Mouse (Mus musculus): ENCODE measurements around the gene Snrnp35.

The Snrnp35 gene

GRCm38 (mm10) chr5:124452494-124453228 is 30.3 kb upstream of the Snrnp35 start:
- CTCF ChIA-PET = interaction anchor here in 1 of 4 experiments (0.6 to 0.8 kb wide), 3 partner anchors 18 to 1727 kb away, joined by 3 read pairs; no protein-coding TSS in a partner anchor
- POLR2A ChIA-PET = interaction anchor here in 3 of 4 experiments (0.6 to 2.3 kb wide), 18 partner anchors 8 to 933 kb away, joined by 3 to 12 read pairs (median 3); partner anchors contain the start of genes Kmt5a (in 2 of the 3), Rilpl1 (in 1 of the 3) and Snrnp35 (in 1 of the 3)

DNA sequence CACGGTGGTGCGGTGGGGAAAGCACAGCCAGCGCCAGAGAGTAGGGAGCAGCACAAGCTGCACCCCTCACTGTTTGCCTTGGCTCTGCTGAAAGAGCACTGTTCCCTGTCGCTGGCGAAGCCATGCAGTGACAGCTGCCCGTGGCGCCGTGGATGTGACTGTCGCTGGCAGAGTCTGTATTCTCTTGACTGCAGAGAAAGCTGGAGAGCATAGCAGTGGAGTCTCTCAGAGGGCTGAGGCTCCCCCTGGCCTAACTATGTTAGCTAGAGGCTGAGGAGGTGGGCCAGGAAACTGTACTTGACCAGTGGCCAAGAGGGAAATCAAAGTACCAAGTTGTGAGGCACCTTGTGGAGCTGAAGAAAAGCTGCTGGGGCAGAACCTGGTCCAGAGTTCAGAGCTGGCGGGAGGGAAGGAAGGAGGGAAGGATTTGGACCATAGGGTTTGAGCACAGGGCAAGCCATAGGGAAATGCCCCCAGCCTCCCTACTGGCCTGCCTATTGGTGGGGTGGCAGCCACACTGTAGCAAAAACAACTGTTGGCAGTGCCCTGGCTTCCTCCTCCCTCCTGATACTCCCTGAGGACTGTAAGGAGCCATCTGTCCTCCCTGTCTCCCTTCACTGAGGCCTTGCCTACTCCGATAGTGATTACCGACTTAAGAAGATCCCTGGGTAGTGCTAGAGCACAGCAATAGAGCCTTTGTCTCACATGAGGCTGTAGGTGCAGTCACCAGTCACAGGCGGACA is 29.4 kb upstream of the Snrnp35 start:
- ChIA-PET CTCF (no interaction called here), POLR2A (interaction anchor here in 3 of 4 experiments (0.6 to 2.3 kb wide), 11 partner anchors 8 to 819 kb away, joined by 3 to 12 read pairs (median 5); partner anchors contain the start of gene Kmt5a (in 2 of the 3))

GRCm38 (mm10) chr5:124454082-124454419 is 28.9 kb upstream of the Snrnp35 start:
- POLR2A ChIA-PET = interaction anchor here in 2 of 4 experiments (1.1 to 1.5 kb wide), 2 partner anchors 8 to 12 kb away, joined by 3 to 5 read pairs; no protein-coding TSS in a partner anchor
- CTCF ChIA-PET = no interaction called here

- CTCF ChIA-PET = no interaction called here
- POLR2A ChIA-PET = interaction anchor here in 3 of 4 experiments (0.5 to 1.7 kb wide), 7 partner anchors 9 to 129 kb away, joined by 3 to 8 read pairs (median 4); partner anchors contain the start of genes 2810006K23Rik (in 1 of the 3), Mphosph9 (in 1 of the 3) and Rilpl2 (in 1 of the 3)
Measured at GRCm38 (mm10) chr5:124456762-124457161, 26.2 kb upstream of the Snrnp35 start.

- ChIA-PET POLR2A (interaction anchor here in 3 of 4 experiments (0.8 to 1.9 kb wide), 5 partner anchors 9 to 28 kb away, joined by 3 to 7 read pairs (median 4); partner anchors contain the start of gene Kmt5a (in 1 of the 3)), CTCF (interaction anchor here in 1 of 4 experiments (0.8 kb wide), 1 partner anchor 78 kb away, joined by 3 read pairs; no protein-coding TSS in a partner anchor)
Measured at GRCm38 (mm10) chr5:124460922-124461321, 22.0 kb upstream of the Snrnp35 start.

- CTCF ChIA-PET = no interaction called here
- POLR2A ChIA-PET = interaction anchor here in 3 of 4 experiments (0.6 to 4.8 kb wide), 8 partner anchors 9 to 115 kb away, joined by 3 to 34 read pairs (median 4); partner anchors contain the start of gene Rilpl2 (in 1 of the 3)
Measured at GRCm38 (mm10) chr5:124462297-124463025, 20.5 kb upstream of the Snrnp35 start.

DNA sequence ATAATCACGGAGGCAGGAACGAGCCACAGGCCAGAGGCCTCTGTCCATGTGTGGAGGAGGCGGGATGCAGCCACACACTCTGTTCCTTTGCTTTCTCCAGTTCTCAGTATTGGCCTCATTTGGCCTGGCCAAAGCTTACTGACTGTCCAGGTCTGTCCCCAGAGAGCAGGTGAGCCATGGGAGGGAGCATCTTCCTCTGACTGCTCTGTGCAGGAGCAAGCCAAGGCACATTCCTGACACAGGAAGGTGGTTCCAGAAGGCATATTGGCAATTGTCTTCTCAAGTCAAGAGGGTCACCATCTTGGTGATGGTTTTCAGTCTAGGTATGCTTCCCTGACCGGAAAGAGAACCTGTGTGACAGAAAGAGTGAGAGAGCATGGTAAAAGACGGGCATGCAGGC is 19.5 kb upstream of the Snrnp35 start:
- CTCF ChIA-PET = no interaction called here
- POLR2A ChIA-PET = interaction anchor here in 2 of 4 experiments (0.6 to 4.8 kb wide), 5 partner anchors 15 to 37 kb away, joined by 3 to 34 read pairs (median 4); partner anchors contain the start of gene Rilpl2 (in 1 of the 2)

- ChIA-PET CTCF (interaction anchor here in 3 of 4 experiments (0.6 to 1.5 kb wide), 4 partner anchors 11 to 309 kb away, joined by 3 to 4 read pairs (median 4); partner anchors contain the start of gene Rilpl2 (in 1 of the 3)), POLR2A (interaction anchor here (0.6 to 4.8 kb wide), 30 partner anchors 7 to 146 kb away, joined by 3 to 34 read pairs (median 4); partner anchors contain the start of genes 2810006K23Rik (in 2 of the 4), Kmt5a (in 2 of the 4), Mphosph9 (in 2 of the 4) and Rilpl2 (in 2 of the 4))
Measured at GRCm38 (mm10) chr5:124464905-124465304, 18.0 kb upstream of the Snrnp35 start.

- ChIA-PET POLR2A (interaction anchor here in 2 of 4 experiments (0.9 to 1.0 kb wide), 2 partner anchors 15 to 28 kb away, joined by 3 read pairs; partner anchors contain the start of genes Kmt5a (in 1 of the 2) and Snrnp35 (in 1 of the 2)), CTCF (no interaction called here)
Measured at GRCm38 (mm10) chr5:124467766-124468165, 15.2 kb upstream of the Snrnp35 start.

GRCm38 (mm10) chr5:124468365-124468764 is 14.6 kb upstream of the Snrnp35 start:
- ChIA-PET CTCF (no interaction called here), POLR2A (interaction anchor here in 2 of 4 experiments (0.9 to 1.2 kb wide), 4 partner anchors 10 to 29 kb away, joined by 3 to 4 read pairs (median 3); partner anchors contain the start of genes Snrnp35 (in 2 of the 2), Kmt5a (in 1 of the 2) and Rilpl2 (in 1 of the 2))

- ChIA-PET CTCF (interaction anchor here in 1 of 4 experiments (0.5 kb wide), 1 partner anchor 9 kb away, joined by 3 read pairs; the partner anchor contains the start of gene Rilpl2), POLR2A (interaction anchor here in 2 of 4 experiments (0.6 to 1.6 kb wide), 3 partner anchors 16 to 42 kb away, joined by 3 to 5 read pairs (median 3); partner anchors contain the start of gene Kmt5a (in 1 of the 2))
Measured at GRCm38 (mm10) chr5:124469486-124469885, 13.4 kb upstream of the Snrnp35 start.

GRCm38 (mm10) chr5:124470591-124471171 is 12.3 kb upstream of the Snrnp35 start:
- ChIA-PET CTCF (interaction anchor here in 2 of 4 experiments (0.7 to 1.0 kb wide), 3 partner anchors 18 to 1338 kb away, joined by 3 read pairs; no protein-coding TSS in a partner anchor), POLR2A (interaction anchor here in 2 of 4 experiments (1.3 to 1.7 kb wide), 3 partner anchors 15 to 62 kb away, joined by 3 to 4 read pairs (median 3); no protein-coding TSS in a partner anchor)

DNA sequence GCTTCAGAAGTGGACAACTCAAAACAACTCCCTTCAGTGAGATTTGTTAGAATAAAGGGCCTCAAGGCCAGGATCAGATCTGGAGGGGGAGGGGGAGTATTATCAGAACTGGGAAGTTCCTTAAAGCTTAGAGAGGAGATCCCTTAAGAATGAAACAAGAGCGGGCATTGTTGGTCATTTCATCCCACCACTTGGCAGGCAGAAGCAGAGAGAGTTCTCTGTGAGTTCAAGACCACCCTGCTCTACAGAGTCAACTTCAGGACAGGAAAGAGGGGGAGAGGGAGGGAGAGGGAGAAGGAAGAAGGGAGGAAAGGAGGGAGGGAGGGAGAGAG is 4.1 kb upstream of the Snrnp35 start:
- ChIA-PET POLR2A (interaction anchor here (0.6 to 2.0 kb wide), 43 partner anchors 7 to 308 kb away, joined by 3 to 21 read pairs (median 4); partner anchors contain the start of genes Kmt5a (in 4 of the 4), 2810006K23Rik (in 3 of the 4), Mphosph9 (in 3 of the 4) and Rilpl1 (in 2 of the 4)), CTCF (interaction anchor here in 3 of 4 experiments (0.6 to 1.4 kb wide), 8 partner anchors 9 to 747 kb away, joined by 3 to 12 read pairs (median 4); no protein-coding TSS in a partner anchor)

- CTCF ChIA-PET = interaction anchor here in 1 of 4 experiments (0.7 kb wide), 1 partner anchor 40 kb away, joined by 6 read pairs; no protein-coding TSS in a partner anchor
- POLR2A ChIA-PET = interaction anchor here in 2 of 4 experiments (0.7 to 1.5 kb wide), 7 partner anchors 10 to 567 kb away, joined by 3 to 7 read pairs (median 4); partner anchors contain the start of genes Kmt5a (in 1 of the 2) and Sbno1 (in 1 of the 2)
Measured at GRCm38 (mm10) chr5:124480119-124480518, 2.8 kb upstream of the Snrnp35 start.

DNA sequence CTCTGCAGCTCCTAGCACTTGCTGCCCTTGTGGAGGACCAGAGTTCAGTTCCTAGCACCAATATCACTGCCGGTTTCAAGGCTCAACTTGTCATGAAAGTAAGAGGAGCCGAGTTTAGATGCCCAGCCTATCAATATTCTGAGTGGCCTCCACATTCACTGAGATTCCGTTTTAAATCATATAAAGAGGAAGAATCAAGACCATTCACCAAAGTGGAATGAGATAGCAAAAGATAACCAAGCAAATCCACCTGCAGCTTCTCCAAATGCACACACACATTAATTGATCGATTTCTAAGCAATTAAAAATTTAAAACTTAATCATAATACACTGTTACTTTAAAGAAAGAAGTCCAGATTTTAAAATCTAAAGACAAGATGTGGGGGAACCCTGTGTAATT is 1.2 kb upstream of the Snrnp35 start:
- ChIA-PET POLR2A (interaction anchor here in 1 of 4 experiments (0.5 kb wide), 1 partner anchor 45 kb away, joined by 3 read pairs; no protein-coding TSS in a partner anchor), CTCF (no interaction called here)

DNA sequence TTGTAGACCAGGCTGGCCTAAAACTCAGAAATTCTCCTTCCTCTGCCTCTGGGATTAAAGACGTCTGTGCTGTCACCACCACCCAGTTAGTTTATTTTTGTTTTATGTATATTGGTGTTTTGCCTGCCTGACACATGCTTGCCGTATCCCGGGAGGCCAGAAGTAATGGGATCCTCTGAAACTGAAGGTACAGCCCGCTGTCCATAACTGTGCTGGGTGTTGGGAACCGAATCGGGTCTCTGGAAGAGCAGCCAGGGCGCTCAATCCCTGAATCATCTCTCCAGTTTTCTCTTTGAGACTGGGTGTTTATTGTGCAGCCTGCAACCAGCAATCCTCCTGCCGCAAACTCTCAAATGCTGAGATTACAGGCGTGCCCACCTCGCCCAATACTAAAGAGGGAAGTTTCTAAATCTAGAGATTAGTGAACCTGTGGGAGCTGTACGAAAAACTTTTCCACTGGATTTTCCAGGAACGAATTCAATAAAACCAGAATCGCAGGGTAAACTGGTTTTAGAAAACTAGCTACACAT is 433 bp upstream of the Snrnp35 start:
- CTCF ChIA-PET = no interaction called here
- POLR2A ChIA-PET = interaction anchor here in 3 of 4 experiments (0.7 to 2.5 kb wide), 37 partner anchors 10 to 734 kb away, joined by 3 to 17 read pairs (median 4); partner anchors contain the start of genes Kmt5a (in 3 of the 3), Rilpl1 (in 2 of the 3), 2810006K23Rik (in 1 of the 3) and Mphosph9 (in 1 of the 3)

Data from embryonic stem cell, embryonic (primary cell).